Mouse (Mus musculus): ENCODE data around the gene Jazf1.

Gene Jazf1

GRCm38 (mm10) chr6:52817203-52817874 lies 251.1 kb downstream of the Jazf1 start:
- in situ Hi-C loops (cut with MboI, MseI), result no loop called here

DNA sequence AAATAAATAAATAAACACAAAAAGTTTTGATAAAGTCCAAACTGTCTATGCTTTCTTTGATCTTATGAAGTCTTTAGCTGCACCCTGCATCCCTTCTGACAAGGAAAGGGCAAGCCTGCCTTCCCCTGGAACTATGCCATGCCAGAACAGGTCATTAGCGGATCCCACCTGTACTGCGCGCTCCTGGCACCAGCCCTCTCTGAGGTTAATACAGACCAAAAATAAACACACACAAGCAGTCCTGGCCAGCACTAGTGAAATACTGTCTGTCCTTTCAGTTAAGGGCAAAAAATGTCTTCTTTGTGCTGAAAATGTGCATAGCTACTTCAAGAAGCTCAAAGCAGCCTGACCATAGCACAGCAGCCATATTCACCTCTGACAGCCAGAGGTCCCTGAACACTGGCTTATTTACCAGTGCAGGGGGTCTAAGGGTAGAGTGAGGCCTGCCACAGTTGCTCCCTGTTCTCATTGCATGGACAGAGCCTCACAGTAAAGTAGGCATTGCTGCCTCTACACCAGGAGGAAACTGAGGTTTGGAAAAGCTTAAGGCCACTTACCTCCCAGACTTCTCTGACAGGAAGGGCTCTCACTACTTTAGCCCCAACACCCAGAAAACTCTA lies 263.1 kb downstream of the Jazf1 start:
- in situ Hi-C loops (cut with MboI, MseI), result no loop called here

- in situ Hi-C loops (cut with MboI, MseI), result no loop called here
These were observed 266.2 kb downstream of the Jazf1 start for GRCm38 (mm10) chr6:52802181-52802580.

DNA sequence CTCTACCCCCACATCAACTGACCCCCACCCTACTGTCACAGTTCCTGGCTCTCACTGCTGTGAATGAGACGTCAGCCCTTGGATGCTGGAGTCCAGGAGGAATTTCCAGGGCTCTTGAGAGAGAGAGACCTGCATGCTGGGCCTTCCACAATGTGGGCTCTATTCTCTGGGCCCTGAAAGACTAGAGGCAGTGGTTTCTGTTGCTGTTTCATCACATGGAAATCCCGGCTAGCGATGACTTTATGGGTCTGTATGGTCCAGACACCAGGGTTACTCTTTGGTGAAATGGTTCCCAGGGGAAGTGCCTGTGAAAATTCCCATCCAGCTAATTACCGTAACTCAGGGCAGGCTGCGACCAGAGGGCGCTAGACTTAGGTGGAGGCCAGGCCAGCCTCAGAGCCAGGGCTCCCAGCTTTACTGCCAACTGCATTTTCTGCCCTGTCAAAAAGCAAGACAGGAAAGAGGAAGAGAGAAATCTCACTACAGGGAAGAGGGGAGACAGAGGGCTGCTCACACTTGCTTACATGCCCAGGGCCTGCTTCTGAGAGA lies 271.1 kb downstream of the Jazf1 start:
- in situ Hi-C loops (cut with MboI, MseI), result no loop called here

DNA sequence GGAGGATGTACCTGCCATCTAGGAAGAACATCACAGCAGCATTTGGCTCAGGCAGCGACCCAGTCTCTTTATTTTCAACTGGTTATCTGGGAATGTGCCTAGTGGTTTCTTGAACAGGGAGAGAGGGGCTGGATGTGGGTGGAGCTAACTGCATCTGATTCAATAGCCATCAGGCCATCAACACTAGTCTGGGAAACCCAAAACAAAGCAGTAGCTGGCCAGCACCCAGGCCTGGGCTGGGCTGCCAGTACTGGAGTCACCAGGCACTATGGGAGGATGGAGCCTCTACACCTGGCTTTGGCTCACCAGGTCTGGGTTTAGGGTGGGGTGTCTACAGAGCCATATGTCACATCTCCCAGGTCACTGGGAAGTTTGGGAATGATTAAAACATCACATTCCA lies 271.7 kb downstream of the Jazf1 start:
- in situ Hi-C loops (cut with MboI, MseI), result no loop called here

DNA sequence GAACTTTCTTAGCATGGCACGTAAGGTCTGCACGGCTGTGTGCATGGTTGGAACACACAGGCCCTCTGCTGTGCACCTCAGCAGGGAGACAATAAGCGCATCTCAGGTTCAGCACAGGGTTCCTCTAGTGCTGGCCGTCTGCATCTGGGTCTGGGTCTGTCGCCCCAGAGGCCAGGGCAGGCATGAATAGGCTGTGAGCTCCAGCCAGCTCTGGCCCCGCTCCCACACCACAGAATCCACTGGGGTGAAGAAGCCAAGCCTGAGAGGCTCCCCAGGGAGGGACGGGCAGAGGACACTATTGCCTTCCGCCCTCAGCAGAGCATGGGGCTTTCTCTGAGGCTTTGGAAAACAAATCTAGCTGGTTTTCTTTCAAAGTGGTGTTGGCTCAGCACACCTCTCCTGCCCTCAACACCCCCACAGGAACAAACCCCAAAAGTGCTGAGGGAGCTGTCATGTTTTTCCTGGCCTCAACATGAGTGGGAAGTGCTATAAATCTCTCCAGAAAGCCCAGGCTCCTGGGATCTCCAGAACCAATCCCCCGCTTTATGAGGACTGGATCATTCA lies 272.3 kb downstream of the Jazf1 start:
- in situ Hi-C loops (cut with MboI, MseI), result no loop called here

DNA sequence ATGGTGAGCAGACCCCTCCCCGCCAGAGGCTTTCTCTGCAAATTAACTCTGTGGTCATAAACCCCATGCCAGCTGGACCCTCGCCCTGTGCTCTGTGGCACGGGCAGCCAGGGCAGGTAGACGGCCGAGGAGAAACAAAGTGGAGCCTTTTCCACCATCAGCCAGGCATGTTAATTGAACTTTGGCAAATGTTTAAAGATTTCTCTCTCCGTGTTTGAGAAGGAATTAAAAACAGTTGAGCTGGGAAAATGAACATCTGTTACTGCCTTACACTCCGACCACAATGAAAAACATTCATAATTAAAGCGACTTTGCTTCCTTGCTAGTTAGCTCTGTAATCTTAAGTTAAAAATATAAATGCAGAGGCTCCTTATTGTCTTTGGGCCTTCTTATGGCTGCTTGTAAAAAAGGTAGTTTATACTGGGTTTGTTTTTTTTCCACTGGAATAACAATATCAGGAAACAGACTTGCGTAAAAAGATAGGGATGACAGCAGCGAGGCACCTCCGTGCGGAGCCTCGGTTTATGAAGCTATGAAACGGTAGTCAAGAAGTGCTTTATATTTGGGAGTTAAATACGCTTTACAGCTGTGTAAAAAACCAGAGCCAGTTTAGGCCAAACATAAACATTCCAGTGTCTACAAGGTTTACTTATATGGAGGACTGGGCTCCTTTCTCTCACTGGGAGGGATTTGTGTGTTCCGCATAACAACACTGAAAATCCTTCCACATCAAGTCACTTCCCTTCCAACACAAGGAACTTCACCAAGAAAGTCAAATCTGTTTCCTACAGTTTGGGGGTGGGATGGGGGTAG lies 273.2 kb downstream of the Jazf1 start:
- in situ Hi-C loops (cut with MboI, MseI), result no loop called here

GRCm38 (mm10) chr6:52792455-52792854 lies 276.0 kb downstream of the Jazf1 start:
- in situ Hi-C loops (cut with MboI, MseI), result no loop called here

GRCm38 (mm10) chr6:52790781-52791180 lies 277.6 kb downstream of the Jazf1 start:
- in situ Hi-C loops (cut with MboI, MseI), result no loop called here

- in situ Hi-C loops (cut with MboI, MseI), result no loop called here
These were observed 278.1 kb downstream of the Jazf1 start for GRCm38 (mm10) chr6:52790316-52790715.

- in situ Hi-C loops (cut with MboI, MseI), result no loop called here
These were observed 288.9 kb downstream of the Jazf1 start for GRCm38 (mm10) chr6:52779546-52779945.

DNA sequence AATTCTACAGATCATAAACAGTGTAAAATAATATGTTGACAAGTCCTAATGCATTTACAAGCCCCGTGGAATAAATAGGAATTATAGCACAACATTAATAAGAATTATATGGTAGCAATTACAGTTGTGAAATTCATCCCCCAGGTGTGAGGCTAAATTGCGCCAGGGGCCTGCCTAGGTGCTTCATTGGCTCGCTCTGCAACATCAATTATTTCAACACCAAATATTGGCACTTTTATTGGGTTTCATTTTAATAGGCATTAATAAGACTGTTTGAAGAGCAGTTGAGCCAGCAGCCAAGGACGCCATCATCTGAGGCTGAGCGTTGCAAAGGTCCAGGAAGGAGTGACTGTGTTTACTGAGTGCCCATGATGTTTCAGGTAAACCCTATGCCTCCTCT lies 289.9 kb downstream of the Jazf1 start:
- in situ Hi-C loops (cut with MboI, MseI), result no loop called here

- in situ Hi-C loops (cut with MboI, MseI), result no loop called here
These were observed 291.4 kb downstream of the Jazf1 start for GRCm38 (mm10) chr6:52777034-52777433.

GRCm38 (mm10) chr6:52775956-52776355 lies 292.5 kb downstream of the Jazf1 start:
- in situ Hi-C loops (cut with MboI, MseI), result no loop called here

GRCm38 (mm10) chr6:52775350-52775749 lies 293.1 kb downstream of the Jazf1 start:
- in situ Hi-C loops (cut with MboI, MseI), result no loop called here

DNA sequence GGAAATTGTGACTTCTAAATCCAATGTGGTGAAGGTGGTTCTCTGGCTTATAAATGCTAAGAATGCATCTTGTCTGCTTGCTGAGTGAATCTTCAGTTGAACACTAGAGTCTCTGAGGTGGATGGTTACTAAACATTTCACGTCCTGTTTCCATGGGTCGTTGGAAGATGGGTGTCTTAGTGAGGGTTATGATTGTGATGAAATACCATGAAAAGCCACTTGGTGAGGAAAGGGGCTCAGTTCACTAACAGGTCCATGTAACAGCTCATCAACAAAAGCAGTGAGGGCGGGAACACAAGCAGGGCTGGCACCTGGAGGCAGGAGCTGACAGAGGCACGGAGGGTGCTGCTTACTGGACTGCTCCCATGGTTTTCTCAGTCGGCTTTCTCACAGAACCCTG lies 295.3 kb downstream of the Jazf1 start:
- in situ Hi-C loops (cut with MboI, MseI), result no loop called here

DNA sequence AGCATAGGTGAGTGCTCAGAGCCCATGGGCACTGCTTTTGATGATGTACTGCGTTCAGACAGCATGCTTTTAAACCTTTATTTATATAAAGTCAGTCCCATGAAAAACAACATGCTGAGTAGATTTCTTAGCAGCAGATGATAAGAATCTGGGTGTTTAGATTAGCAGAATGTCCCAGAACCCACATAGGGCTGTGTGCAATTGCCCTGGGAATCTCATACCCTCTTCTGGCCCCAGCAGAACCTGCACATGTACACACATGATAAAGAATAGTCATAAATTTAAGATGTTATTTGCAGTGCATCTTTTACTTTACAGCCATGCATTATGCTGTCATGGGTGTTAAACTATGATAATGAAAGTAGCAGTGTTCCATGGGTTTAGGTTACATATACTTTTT lies 297.6 kb downstream of the Jazf1 start:
- in situ Hi-C loops (cut with MboI, MseI), result no loop called here

DNA sequence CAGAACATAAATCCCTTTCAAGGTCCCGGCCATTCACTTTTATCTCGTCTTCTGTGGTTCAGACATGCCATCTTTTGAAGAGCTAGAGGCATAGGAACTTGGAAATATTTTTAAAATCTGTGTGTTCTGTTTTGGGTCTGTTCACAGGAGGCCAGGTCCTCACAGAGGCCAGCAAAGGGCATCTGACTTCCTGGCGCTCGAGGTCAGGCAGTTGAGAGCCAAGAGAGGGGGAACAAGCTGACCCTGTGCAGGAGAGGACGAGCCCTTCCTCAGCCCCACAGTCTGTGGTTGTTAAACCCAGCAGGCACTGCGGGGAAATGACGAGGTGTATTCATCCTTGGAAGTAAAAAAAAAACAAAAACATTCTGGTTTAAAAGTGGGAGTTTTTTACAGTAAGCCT lies 303.2 kb downstream of the Jazf1 start:
- in situ Hi-C loops (cut with MboI, MseI), result no loop called here

- in situ Hi-C loops (cut with MboI, MseI), result no loop called here
These were observed 315.6 kb downstream of the Jazf1 start for GRCm38 (mm10) chr6:52752832-52753231.

DNA sequence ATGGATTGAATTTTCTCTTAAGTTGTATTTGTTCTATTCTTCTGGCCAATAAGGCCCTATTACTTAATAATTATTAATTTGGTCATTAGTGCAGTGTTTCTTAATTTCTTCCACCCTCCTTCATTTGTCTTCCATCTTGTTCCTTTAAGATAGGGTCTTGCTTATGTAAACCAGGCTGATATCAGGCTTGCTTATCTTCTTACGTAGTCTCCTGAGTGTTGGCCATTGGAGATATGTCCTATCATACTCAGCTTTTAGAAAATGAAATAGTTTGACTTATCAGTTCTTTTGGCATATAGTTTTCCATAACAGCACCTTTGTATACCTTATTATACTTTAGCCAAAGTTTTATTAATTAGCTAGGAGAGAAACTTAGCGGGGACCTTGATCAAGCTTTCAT lies 333.8 kb downstream of the Jazf1 start:
- in situ Hi-C loops (cut with MboI, MseI), result no loop called here

- in situ Hi-C loops (cut with MboI, MseI), result no loop called here
These were observed 338.1 kb downstream of the Jazf1 start for GRCm38 (mm10) chr6:52730338-52730737.

GRCm38 (mm10) chr6:52724805-52725439 lies 343.5 kb downstream of the Jazf1 start:
- in situ Hi-C loops (cut with MboI, MseI), result no loop called here
